Mouse (Mus musculus) heart, postnatal 0 days (tissue): ENCODE measurements around the gene Smim10l2a. TPM values are rescaled to one million over a fixed set of nuclear protein-coding genes. Genes with fewer than 3 reads are reported as not detected.

Experiments used
- ATAC-seq: fragments of 200-750 bp; cut with Nextera tagmentation; 2 replicates; pipeline ENCODE4 v1.8.0; 2017; ENCODE audit warnings: low read depth, moderate number of reproducible peaks, moderate library complexity; ENCODE audit not compliant: insufficient read depth
- DNase-seq: peaks from one replicate; pipeline ENCODE4 v3.0.0-alpha.2; 2016; ENCODE audit warnings: low spot score
- H3K27ac ChIP-seq: fragments of 300-500 bp; sonication (generic); 2 replicates; pipeline ENCODE4 v1.5.1; 2014; ENCODE audit warnings: low read depth, mild to moderate bottlenecking
- H3K27me3 ChIP-seq: fragments of 300-500 bp; sonication (generic); 2 replicates; pipeline ENCODE4 v1.6.1; 2014; ENCODE audit warnings: low read length, mixed read lengths; ENCODE audit not compliant: control insufficient read depth, insufficient read depth
- H3K36me3 ChIP-seq: fragments of 300-500 bp; sonication (generic); replicated peaks from 2 replicates; pipeline ENCODE4 v1.6.1; 2014; ENCODE audit warnings: low read length, mixed read lengths; ENCODE audit not compliant: control insufficient read depth, insufficient read depth
- H3K4me1 ChIP-seq: fragments of 300-500 bp; sonication (generic); 2 replicates; pipeline ENCODE4 v1.6.1; 2014; ENCODE audit warnings: antibody characterized with exemption; ENCODE audit not compliant: control insufficient read depth, insufficient read depth
- H3K4me2 ChIP-seq: fragments of 300-500 bp; sonication (generic); 2 replicates; pipeline ENCODE4 v1.6.1; 2014; ENCODE audit warnings: low read depth, mild to moderate bottlenecking, low read length, moderate library complexity
- H3K4me3 ChIP-seq: fragments of 300-500 bp; sonication (generic); 2 replicates; pipeline ENCODE4 v1.5.1; 2014; ENCODE audit warnings: low read depth, low read length
- H3K9ac ChIP-seq: fragments of 300-500 bp; sonication (generic); replicated peaks from 2 replicates; pipeline ENCODE4 v1.6.1; 2014; ENCODE audit warnings: low read depth, low read length, mixed read lengths
- H3K9me3 ChIP-seq: fragments of 300-500 bp; sonication (generic); replicated peaks from 2 replicates; pipeline ENCODE4 v1.6.1; 2016; ENCODE audit warnings: low read length; ENCODE audit not compliant: control insufficient read depth
- CTCF ChIP-seq: IDR thresholded peaks from 2 replicates; pipeline ENCODE4 v1.5.1; 2016; ENCODE audit warnings: antibody characterized with exemption, control low read depth, low read depth
- EP300 ChIP-seq: IDR thresholded peaks from 2 replicates; pipeline ENCODE4 v1.6.1; 2016; ENCODE audit warnings: antibody characterized with exemption, low read depth
- WGBS: fragments of 180-500 bp; shearing (Covaris S2); extraction: QIAGEN DNeasy Blood & Tissue Kit; methylation state at CpG from one replicate; pipeline ENCODE4 v1.1.7; 2014; 5-methylcytosine and 5-hydroxymethylcytosine counted together
- polyA plus RNA-seq: library from polyadenylated mRNA; unstranded; fragments of >200 nt; fragmentation: Nextera tagmentation; extraction: Ambion mirVana; gene quantifications from 2 replicates; pipeline ENCODE4 v1.2.1, GENCODE M21; 2015
- total RNA-seq: library from RNA; depleted of rRNA; stranded (reverse); fragments of >200 nt; gene quantifications from 2 replicates; pipeline ENCODE4 v1.2.3, GENCODE M21; 2014; ENCODE audit warnings: low replicate concordance

Gene Smim10l2a
- total and polyA plus RNA-seq, 2 experiments from 2014 or later, result 1.2 TPM; not detected in 1

- Histone ChIP-seq H3K9ac (peak overlapping the region; percentile 71), H3K9me3 (no peaks in the 10 kb centered on the region), H3K4me2 (peak overlapping the region; percentile 63), H3K27me3 (no peaks in the 10 kb centered on the region), H3K4me3 (peak overlapping the region; percentile 65), H3K36me3 (no peaks in the 10 kb centered on the region), H3K4me1 (no peaks in the 10 kb centered on the region), H3K27ac (peak overlapping the region; percentile 46; the same call in 1 of the 2 replicates)
- TF ChIP-seq CTCF (no peak), EP300 (no peak)
- DNase-seq (peak; percentile 32), ATAC-seq (0 out of 2 replicates have a peak, but pooled peaks have one; percentile 49)
- 45% methylated on average over 8 of the region's 8 CpGs for WGBS
Measured at GRCm38 (mm10) chrX:56346932-56347253, 27.5 kb upstream of the Smim10l2a start.

DNA sequence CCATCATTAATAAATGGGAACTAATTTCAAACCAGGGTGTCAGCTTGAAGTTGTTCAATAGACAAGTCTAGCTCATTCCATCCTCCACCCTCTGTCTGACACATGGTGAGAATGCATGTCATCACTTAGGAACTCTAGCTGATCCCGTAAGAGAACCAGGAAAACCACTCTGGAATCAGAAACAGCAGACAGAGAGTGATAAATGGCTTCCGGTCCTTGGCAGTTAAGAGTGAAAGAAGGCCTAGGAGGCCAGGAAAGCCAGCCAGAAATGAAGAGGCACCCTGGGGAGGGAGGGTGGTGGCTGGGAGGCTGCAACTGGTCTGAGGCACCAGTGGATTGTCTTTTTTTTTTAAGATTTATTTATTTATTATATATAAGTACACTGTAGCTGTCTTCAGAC lies 6.5 kb downstream of the Smim10l2a start:
- H3K9ac ChIP-seq, result no peak overlapping the region
- H3K27me3 ChIP-seq, result no peaks in the 10 kb centered on the region
- no peaks in the 10 kb centered on the region for H3K9me3 ChIP-seq
- no peak overlapping the region for H3K4me3 ChIP-seq
- no peak overlapping the region for H3K4me2 ChIP-seq
- no peaks in the 10 kb centered on the region for H3K4me1 ChIP-seq
- no peak for ATAC-seq
- H3K27ac ChIP-seq, result no peak overlapping the region
- TF ChIP-seq CTCF, result no peak
- TF ChIP-seq EP300, result no peak
- H3K36me3 ChIP-seq, result no peaks in the 10 kb centered on the region
- WGBS, result 37% methylated on average over 2 of the region's 2 CpGs
- no peak for DNase-seq

GRCm38 (mm10) chrX:56384142-56384541 lies 9.8 kb downstream of the Smim10l2a start:
- TF ChIP-seq CTCF, result no peak
- Histone ChIP-seq H3K9me3 (no peaks in the 10 kb centered on the region), H3K27ac (no peak overlapping the region), H3K27me3 (no peaks in the 10 kb centered on the region), H3K4me3 (no peak overlapping the region), H3K36me3 (no peaks in the 10 kb centered on the region), H3K4me1 (no peaks in the 10 kb centered on the region), H3K4me2 (no peak overlapping the region), H3K9ac (no peak overlapping the region)
- no peak for ATAC-seq
- 71% methylated on average over 2 of the region's 2 CpGs for WGBS
- no peak for DNase-seq

DNA sequence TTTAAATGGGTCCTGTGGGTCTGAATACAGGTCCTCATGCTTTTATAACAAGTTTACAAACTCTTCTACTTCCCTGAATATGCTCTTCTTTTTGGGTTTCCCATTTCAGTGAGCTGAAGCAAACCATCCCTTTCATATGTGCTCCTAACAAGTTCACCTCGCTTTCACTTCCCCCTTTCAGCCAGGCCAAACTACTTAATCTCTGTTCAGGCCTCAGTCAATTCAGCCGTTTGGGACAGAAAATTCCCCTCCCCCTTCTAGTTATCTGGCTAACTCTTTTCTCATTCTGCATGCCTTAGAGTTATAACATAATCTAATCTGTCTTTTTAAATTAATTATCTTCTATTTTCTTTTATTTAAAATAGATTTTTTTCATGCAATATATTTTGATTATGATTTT lies 30.3 kb downstream of the Smim10l2a start:
- no peaks in the 10 kb centered on the region for H3K9me3 ChIP-seq
- DNase-seq (no peak), ATAC-seq (no peak)
- H3K27me3 ChIP-seq, result no peaks in the 10 kb centered on the region
- no peak overlapping the region for H3K9ac ChIP-seq
- no peak overlapping the region for H3K4me2 ChIP-seq
- H3K36me3 ChIP-seq, result no peaks in the 10 kb centered on the region
- H3K27ac ChIP-seq, result no peak overlapping the region
- TF ChIP-seq EP300 (no peak), CTCF (no peak)
- H3K4me1 ChIP-seq, result no peaks in the 10 kb centered on the region
- no peak overlapping the region for H3K4me3 ChIP-seq
- 31% methylated on average over 2 of the region's 2 CpGs for WGBS

DNA sequence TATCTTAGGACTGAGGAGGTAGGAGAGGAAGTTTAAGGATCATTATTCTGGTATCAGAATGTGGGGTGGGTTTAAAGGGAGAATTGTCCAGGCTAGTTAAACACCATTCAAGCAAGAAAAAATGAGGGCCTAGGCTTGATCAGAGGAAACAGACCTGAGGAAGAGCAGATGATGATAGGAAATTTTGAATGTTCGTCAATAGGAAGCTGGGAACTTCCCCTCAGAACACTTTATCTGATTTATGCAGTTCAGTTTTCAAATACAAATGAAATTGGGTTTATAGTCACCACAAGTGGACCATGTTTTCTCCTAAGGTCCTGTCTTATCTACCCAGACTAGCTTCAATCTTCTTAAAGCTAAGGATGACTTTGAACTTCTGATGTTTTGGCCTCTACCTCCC lies 31.1 kb downstream of the Smim10l2a start:
- H3K9me3 ChIP-seq, result no peaks in the 10 kb centered on the region
- 57% methylated on average over 1 of the region's 1 CpGs for WGBS
- no peaks in the 10 kb centered on the region for H3K27me3 ChIP-seq
- no peak overlapping the region for H3K4me3 ChIP-seq
- TF ChIP-seq CTCF (no peak), EP300 (no peak)
- no peak overlapping the region for H3K9ac ChIP-seq
- H3K4me1 ChIP-seq, result no peaks in the 10 kb centered on the region
- H3K27ac ChIP-seq, result no peak overlapping the region
- ATAC-seq (no peak), DNase-seq (no peak)
- H3K4me2 ChIP-seq, result no peak overlapping the region
- no peaks in the 10 kb centered on the region for H3K36me3 ChIP-seq

DNA sequence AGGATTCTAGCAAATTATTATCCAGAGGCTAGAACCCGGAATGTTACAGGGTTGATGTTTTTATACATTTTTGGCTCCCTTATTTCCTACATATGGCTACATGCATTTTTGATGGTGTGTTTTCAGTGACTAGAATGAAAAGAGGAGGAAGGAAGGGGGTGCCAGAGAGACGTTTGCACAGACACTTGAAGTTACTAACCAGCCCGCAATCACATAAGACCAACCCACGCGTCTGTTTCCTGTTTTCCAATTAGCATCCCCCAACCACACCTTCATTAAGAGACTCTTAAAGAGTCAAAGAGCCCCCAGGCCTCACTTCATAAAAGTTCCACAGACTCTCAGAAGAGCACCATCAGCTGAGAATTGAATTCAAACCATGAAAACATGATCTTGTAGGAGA lies 31.7 kb downstream of the Smim10l2a start:
- no peaks in the 10 kb centered on the region for H3K4me1 ChIP-seq

More for the DNA sequence above, 31.7 kb downstream of the Smim10l2a start:
- H3K4me2 ChIP-seq, result no peak overlapping the region
- no peak overlapping the region for H3K27ac ChIP-seq
- H3K27me3 ChIP-seq, result no peaks in the 10 kb centered on the region
- H3K9me3 ChIP-seq, result no peaks in the 10 kb centered on the region
- no peak overlapping the region for H3K9ac ChIP-seq
- no peak overlapping the region for H3K4me3 ChIP-seq
- ATAC-seq (no peak), DNase-seq (no peak)
- TF ChIP-seq EP300 (no peak), CTCF (no peak)
- no peaks in the 10 kb centered on the region for H3K36me3 ChIP-seq
- 61% methylated on average over 5 of the region's 5 CpGs for WGBS
